Mouse (Mus musculus): ENCODE measurements around the gene Sox13.

Sox13 gene

GRCm38 (mm10) chr1:133423543-133424480 lies at the start of gene Sox13:
Sox13 (minus strand) TSS chr1:133424377.
- peak; percentile 64 to 73 for DNase-seq (ENCODE audit: low spot score in 2 of 2)

- no peak for DNase-seq (ENCODE audit: low spot score in 2 of 2)
Measured at GRCm38 (mm10) chr1:133471556-133471955, 47.4 kb upstream of the Sox13 start.

DNA sequence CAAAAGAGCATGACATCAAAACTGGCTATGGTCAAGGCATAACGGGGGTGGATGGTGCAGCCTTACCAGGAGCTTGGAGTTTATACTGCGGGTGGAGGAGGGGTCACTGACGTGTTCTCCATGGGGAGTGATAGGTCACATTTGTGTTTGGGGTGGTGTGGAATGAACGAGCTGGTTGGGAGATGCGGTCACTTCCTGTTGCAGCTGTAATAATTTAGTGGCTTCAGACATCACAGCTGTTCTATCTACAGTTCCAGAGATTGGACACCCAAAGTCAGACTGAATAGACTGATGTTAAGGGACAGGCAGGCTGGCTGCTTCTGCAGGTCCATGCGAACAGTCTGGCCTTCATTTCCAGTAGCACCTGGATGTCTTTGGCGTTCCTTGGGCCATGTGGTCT lies 46.9 kb upstream of the Sox13 start:
- DNase-seq (ENCODE audit: low spot score in 2 of 2): no peak

- no peak for DNase-seq (ENCODE audit: low spot score in 2 of 2)
Measured at GRCm38 (mm10) chr1:133470242-133471025, 46.3 kb upstream of the Sox13 start.

DNA sequence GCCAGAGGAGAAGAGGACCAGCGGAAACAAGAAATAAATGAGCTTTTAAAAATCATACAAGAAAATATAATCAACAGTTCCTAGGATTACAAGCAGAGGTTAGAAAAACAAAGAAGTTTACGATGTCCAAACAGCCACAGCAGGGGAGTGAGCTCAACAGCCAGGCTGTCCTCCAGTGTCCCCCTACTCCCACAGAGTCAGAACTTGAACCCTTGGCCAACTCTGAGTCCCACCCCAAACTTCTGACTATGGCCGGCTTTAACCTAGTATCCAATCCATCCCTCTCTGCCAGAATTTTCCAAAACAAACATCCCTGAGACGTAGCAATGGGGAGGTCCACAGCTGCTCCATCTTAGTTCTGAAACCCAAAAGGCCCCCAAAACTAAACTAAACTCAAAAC lies 45.0 kb upstream of the Sox13 start:
- DNase-seq (ENCODE audit: low spot score in 2 of 2): no peak

- no peak for DNase-seq (ENCODE audit: low spot score in 2 of 2)
Measured at GRCm38 (mm10) chr1:133468751-133469150, 44.6 kb upstream of the Sox13 start.

GRCm38 (mm10) chr1:133467905-133468304 lies 43.7 kb upstream of the Sox13 start:
- DNase-seq (ENCODE audit: low spot score in 2 of 2): no peak

- DNase-seq (ENCODE audit: low spot score in 2 of 2): no peak
Measured at GRCm38 (mm10) chr1:133463138-133463537, 39.0 kb upstream of the Sox13 start.

DNA sequence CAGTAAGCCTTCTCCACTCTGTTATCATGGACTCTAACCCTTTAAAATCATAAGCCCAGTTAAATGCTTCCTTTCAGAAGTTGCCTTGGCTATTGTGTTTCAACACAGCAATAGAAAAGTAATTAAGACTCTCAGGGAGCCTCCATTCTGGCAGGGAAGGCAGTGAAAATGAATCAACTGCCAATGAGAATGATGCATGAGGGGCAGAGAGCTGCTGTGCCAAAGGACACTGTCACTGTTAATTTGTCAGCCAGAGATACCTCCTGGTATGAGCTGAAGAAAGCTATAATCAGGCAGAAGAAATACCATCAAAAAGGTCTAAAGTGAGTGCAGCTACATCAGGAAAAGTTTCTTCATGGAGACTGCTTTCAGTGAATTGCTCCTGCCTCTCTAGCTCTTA lies 36.8 kb upstream of the Sox13 start:
- DNase-seq (ENCODE audit: low spot score in 2 of 2): no peak

DNA sequence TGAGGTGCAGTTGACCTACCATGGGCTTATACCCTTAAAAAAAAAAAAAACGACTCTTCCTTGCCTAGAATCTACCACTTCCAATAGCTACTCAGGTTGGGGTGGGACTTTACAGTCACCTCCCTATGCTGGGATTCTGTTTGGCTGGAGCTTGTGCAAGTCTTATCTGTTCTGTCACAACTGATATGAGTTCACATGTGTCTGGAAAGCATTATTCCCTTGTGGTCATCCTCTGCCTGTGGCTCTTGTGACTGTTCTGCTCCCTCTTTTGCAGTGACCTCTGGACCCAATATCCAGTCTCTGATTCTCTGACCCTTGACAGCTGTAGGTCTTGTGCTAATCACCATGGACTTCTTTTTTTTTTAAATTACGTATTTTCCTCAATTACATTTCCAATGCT lies 31.9 kb upstream of the Sox13 start:
- no peak for DNase-seq (ENCODE audit: low spot score in 2 of 2)

DNA sequence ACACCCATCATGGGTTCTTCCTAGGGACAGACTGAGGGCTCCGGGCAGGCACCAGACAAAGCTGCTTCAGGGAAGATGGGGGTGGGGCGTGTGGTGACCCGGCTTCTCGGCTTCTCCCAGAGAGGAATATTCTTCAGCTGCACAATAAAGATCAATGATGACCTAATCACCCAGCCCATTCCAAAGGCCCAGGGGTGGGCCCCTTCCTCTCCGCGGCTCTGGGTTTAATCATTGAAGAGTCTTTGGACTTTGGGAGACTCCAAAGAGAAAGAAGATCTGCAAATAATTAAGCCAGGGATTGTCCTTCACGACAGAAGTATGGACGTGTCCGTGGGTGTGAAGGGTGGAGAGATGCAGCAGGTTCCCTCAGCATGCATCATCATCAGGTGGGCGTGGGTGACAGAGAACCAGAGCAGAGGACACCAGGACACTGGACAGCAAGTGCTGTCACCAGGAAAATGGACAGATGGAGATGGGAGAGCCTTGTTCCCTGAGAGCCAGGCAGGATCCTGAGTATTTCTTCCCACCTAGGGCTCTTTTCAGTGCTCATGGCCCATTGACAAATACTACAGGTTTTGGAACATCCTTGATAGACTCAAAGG lies 28.5 kb upstream of the Sox13 start:
- DNase-seq (ENCODE audit: low spot score in 2 of 2): no peak

- DNase-seq (ENCODE audit: low spot score in 2 of 2): no peak
Measured at GRCm38 (mm10) chr1:133451869-133452563, 27.8 kb upstream of the Sox13 start.

DNA sequence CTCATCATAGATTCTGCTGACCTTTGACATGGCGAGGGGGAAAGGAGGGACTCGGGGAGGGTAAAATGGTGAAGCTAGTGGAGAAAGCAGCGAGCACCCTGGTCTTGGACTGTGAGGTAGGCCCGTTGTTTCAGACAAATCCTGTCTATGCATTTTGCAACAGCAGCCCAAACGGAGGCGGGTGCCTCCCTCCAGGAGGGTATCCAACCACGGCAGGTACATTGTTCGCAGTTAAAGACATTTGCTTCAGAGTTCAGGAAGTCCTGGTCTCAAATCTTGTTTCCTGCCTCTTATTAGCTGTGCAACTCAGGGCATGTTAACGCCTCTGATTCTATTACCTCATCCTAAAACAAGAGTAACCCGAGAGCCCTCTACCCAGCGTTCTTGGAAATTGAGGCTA lies 26.8 kb upstream of the Sox13 start:
- DNase-seq (ENCODE audit: low spot score in 2 of 2): no peak

DNA sequence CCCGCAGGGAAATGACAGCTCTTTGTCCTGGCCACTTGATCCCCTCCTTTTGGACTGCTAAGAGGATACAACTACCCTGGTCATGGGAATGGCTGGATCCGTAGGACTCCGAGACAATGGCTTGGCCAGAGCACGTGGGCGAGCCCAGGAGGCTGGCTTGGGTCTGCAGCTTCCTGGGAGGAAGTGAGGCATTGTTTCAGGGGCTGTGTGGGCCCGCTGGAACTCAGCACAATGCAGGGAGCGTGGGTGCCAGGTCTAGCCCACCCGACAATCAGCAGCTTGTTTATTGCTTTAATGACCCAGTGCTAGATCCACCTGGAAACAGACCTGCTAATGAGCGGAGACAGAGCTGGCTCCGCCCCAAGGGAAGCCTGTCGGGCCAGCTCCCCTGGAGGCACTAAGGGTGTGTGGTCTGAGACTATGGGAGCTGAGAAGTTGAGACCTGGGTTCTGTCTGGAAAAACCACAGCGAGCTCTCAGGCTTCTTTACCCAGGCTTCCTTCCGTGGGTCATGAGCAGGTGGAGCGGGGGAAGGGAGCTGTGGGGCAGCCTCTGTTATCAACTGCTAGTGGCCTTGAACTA lies 24.3 kb upstream of the Sox13 start:
- DNase-seq (ENCODE audit: low spot score in 2 of 2): no peak

DNA sequence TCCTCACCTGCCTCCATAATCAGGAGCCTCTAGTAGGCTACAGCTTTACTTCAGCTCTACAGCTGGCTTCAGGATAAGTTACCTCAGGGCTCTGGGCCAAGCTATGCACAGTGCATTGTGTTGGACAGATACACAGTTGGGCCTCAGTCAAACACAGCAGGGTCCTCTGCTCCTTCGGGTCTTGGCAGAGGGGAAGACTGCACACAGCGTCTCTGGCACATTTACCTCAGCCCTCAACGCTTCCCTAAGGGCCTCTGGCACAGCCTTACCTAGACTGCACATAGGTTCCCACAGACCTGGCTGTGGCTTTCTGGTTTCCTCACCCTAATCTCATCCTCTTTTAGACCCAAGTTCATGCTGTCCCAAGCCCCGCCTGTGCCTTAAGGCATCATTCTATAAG lies 22.1 kb upstream of the Sox13 start:
- DNase-seq (ENCODE audit: low spot score in 2 of 2): no peak

DNA sequence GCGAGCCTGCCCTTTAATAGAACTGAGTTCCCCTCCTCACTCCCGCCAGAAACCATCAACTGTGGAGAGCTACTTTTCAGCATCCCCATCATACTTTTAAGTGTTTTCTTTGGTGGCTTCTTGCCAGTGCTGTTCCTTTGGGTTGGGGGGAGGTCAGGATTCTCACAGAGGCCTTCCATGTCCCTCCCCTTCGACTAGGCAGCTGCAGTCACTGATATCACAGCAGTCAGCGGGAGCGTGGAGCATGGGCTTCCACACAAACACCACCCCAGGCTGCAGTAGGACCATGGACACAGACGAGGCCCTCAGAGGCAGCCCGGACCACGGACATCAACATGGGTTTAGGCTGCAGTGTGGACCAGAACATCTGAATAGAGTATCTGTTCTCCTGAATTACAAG lies 20.1 kb upstream of the Sox13 start:
- DNase-seq (ENCODE audit: low spot score in 2 of 2): no peak

DNA sequence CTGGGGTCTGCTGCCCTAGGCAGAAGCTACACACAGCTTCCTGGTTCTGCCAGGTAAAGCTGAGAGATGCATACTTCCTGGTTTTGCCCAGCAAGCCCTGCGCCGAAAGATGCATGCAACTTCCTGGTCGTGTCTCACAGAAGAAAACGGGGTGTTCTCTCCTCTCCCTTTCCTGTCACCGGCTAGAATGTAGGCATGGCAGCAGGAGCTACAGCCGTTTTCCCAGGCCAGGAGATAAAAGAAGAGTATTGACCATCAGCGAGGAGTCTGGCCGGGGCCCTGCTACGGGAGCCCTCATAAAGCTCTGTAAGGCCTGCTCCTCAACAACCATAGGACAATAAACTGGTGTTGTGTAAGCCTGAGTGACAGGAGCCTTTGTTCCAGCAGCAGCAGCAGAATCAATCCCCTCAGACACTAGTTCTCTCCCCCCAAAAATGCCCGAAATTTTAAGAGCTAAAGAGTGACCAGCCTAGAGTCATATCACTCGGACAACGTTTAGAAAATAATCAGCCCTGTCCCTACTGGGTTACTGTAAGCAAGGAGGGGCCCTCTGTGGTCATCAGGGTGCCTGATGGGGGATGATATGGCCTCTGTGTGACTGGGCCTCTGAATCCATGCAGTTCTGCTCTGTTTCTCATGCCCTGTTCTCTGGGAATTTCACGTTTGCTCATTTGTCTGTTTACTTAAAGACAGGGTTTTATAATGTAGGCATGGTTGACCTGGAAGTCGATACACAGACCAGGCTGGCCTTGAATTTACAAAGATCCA lies 13.9 kb upstream of the Sox13 start:
- peak in 1 of 2 experiments; percentile 52 for DNase-seq (ENCODE audit: low spot score in 2 of 2)

DNA sequence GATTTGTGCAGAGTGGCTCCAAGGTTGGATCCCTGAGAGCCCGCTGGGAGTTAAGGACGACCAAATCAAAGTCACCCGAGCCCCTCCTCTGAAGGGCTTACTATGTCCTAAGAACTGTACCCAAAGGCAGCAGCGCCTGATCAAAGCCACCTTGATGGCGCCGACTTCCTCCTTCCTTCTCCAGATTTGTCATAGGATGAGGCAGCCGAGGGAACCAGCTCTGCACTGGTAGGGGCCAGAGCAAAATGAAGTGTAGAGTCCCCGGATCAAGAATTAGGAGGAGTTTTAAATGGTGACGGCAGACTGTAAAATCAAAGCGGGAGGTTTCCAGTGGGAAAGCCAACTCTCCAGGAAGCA lies 10.6 kb upstream of the Sox13 start:
- DNase-seq (ENCODE audit: low spot score in 2 of 2): no peak

GRCm38 (mm10) chr1:133434018-133434755 lies 10.0 kb upstream of the Sox13 start:
- peak in 1 of 2 experiments; percentile 66 for DNase-seq (ENCODE audit: low spot score in 2 of 2)

DNA sequence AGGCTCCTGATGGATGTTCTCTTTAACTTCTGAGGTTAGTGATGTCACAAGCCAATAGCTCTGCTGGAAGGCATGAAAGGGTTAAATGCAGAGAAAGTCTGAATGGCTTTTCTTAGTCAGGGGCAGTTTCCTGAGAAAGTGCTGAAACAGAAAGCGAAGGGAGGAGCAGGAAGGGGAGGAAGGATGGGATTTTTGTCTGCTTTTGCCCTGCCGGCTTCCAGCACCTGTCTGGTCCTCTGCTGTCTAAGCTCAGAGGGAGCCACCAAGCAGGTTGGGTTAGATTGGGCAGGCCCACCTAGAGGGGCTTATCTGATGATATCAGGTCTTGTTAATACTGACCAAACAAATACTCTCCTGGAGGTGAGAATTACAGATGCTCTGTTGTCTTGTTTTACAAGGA lies 8.4 kb upstream of the Sox13 start:
- peak in 1 of 2 experiments; percentile 54 for DNase-seq (ENCODE audit: low spot score in 2 of 2)
